Mouse (Mus musculus) spleen, adult 18-20 months (tissue): ENCODE results near the gene H2al1c.
"Not testable (repeated sequence)": the region's sequence is repeated elsewhere in the genome, so short reads cannot be mapped to it uniquely, and the experiment has no call there.

Source experiments
- DNase-seq, 2 experiments: peaks; one replicate each; pipeline ENCODE4 v3.0.0; 2022; ENCODE audit warnings: mixed read lengths in 2 of 2

H2al1c gene

GRCm38 (mm10) chrX:11305355-11305754 lies at the start of gene H2al1c:
H2al1c (plus strand) TSS chrX:11305655.
- not testable (repeated sequence) for DNase-seq

DNA sequence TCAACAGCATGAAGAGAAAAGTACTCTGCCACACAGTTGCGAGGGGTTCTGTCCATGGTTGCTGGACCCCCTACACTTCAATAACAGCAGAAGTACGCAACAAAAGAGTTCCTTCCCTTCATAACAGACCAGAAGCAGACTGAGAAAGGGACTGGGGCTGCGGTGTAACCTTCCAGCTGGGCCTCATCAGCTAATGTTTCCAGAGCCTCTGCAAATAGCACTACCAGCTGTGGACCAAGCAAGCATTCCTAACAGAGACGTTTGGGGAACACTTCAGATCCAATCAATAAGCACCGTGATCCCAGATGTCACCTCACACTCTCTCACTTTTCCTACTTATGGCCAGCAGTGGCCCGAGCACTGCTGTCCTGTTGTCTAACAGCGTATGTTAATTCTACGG lies 40.5 kb upstream of the H2al1c start:
- DNase-seq: no peak

DNA sequence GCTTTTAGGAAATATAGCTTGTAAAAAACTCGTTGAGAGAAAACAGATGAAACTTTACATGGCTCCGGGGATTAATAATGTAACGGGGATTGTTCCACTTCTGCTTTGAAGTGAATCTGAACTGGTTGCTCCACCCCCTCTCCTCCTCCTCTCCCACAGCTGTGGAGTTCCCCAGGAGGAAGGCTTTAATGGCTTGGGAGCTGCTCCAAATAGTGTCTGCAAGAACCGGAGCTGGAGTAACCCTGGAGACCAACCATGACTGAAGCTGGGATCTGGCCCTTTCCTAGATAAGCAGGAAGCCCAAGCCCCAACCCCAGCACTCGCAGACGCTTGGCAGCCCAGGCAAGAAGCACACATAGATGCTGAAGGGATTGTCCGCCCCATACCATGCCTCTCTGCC lies 37.7 kb upstream of the H2al1c start:
- no peak for DNase-seq

DNA sequence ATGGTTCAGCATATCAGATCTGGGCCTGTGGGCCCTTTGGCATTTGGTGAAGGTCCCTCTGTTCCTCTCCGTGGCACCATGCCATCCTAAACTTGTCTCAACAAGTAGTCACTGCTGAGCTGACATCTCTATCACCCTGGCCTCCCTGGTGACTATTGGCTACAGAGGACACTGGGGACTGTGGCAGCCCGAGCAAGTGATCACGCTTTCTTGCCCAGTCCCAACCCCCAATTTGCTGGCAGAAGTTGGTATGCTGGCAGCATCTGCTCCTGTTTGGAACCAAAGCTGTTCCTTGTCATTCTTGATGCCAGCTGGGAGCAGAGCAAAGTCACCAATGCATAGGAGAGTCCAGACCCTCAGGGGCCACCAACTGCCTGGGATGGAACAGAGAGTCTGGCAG lies 36.4 kb upstream of the H2al1c start:
- DNase-seq: no peak

- no peak for DNase-seq
These were observed 32.3 kb upstream of the H2al1c start for GRCm38 (mm10) chrX:11273190-11273589.

GRCm38 (mm10) chrX:11277083-11277482 lies 28.4 kb upstream of the H2al1c start:
- DNase-seq: no peak

DNA sequence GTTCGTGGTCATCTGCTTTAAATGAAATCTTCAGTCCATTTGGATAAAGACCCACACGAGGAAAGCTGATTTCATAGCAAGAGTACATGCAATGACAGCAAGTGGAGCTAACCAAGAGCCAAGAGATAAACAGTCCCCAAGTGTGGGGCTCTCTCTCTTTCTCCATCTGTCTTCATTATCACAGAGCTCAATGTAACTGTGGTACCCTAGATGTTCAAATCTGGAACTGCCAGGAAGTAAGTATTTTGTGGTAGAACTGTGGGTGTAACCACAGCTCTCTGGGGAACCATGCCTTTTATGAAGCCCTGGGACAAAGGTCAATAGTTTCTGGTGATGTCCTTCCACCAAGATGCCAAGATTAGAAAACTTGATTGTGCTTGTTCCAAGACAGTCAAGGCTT lies 24.7 kb upstream of the H2al1c start:
- DNase-seq: no peak

DNA sequence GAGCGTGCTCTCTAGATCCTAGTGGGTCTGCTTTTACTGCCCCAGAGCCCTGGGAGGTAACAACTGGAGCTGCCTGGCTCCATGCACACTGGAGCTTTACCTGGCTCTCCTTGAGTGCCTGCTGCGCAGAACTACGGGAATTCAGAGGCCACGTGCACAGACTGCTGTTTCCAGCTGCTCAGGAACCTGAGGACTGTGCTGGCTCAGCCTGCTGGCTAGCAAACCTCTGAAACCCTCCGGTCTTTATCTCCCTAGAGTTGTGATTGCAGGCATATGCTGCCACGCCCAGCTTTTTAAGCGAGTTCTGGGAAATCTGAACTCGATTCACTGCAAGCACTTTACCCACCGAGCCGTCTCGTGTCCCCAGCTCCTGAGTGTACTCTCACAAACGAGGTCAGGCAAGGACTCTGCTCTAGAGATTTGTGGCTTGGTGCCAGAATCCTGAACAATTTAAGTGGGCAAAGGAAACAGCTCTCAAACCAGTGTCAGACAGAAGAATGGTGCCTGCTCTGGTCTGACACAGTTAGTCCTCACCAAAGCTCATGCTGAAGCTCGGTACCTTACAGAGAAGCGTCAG lies 17.1 kb upstream of the H2al1c start:
- DNase-seq: no peak

DNA sequence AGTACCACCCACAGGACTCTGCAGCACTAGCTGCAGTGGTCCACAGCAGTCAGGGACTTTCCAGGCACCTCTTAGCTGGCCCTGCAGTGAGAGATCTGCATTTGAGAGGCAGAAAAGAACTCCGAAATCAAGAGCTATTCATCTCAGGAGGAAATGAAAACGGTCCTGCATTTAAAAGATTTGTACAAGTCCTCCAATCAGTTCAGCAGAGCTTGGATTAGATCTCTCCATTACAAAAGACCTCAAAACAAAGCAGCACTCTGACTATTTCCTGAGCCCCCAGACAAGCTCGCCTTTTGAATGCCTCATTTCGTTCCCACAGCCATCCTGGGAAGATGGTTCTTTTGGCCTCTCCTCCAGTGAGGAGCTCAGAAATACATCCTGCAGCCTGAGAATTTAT lies 16.2 kb upstream of the H2al1c start:
- DNase-seq: no peak

DNA sequence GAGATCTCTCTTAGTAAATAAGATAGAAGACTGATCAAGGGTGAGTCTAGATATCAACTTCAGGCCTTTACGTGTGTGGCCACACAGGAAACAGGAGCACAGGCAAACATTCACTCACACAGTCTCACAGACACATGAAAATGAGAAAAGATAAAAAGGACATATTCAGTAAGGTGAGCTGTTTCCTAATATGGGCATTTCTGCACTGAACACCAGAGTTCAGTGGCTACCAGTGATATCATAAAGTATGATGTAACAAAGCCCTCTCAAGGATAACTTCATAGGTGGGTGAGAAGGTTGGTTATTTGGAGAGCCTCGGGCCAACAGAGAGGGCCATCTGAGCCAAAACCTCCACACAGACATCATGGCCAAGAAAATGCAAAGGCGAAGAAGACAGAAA lies 6.5 kb upstream of the H2al1c start, which contains the start of gene H2al1a:
TSS of gene H2al1a (plus strand) at position 301 of the 400 bp plus-strand sequence.
- not testable (repeated sequence) for DNase-seq

DNA sequence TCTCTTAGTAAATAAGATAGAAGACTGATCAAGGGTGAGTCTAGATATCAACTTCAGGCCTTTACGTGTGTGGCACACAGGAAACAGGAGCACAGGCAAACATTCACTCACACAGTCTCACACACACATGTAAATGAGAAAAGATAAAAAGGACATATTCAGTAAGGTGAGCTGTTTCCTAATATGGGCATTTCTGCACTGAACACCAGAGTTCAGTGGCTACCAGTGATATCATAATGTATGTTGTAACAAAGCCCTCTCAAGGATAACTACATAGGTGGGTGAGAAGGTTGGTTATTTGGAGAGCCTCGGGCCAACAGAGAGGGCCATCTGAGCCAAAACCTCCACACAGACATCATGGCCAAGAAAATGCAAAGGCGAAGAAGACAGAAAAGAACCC lies 3.3 kb upstream of the H2al1c start, which contains the start of gene H2al1b:
TSS of gene H2al1b (plus strand) at position 301 of the 400 bp plus-strand sequence.
- not testable (repeated sequence) for DNase-seq

DNA sequence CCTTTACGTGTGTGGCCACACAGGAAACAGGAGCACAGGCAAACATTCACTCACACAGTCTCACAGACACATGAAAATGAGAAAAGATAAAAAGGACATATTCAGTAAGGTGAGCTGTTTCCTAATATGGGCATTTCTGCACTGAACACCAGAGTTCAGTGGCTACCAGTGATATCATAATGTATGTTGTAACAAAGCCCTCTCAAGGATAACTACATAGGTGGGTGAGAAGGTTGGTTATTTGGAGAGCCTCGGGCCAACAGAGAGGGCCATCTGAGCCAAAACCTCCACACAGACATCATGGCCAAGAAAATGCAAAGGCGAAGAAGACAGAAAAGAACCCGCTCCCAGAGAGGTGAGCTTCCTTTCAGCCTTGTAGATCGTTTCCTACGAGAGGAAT lies 3.1 kb downstream of the H2al1c start, which contains the start of gene H2al1d:
TSS of gene H2al1d (plus strand) at position 301 of the 400 bp plus-strand sequence.
- DNase-seq: not testable (repeated sequence)

GRCm38 (mm10) chrX:11311634-11312033 lies 6.2 kb downstream of the H2al1c start, which contains the start of gene H2al1e:
H2al1e (plus strand) TSS chrX:11311934.
- not testable (repeated sequence) for DNase-seq

- not testable (repeated sequence) for DNase-seq
These were observed 9.4 kb downstream of the H2al1c start, which contains the start of gene H2al1f for GRCm38 (mm10) chrX:11314858-11315257. H2al1f (plus strand) TSS chrX:11315158.

GRCm38 (mm10) chrX:11317956-11318355 lies 12.5 kb downstream of the H2al1c start, which contains the start of gene H2al1g:
H2al1g (plus strand) TSS chrX:11318256.
- DNase-seq: not testable (repeated sequence)

GRCm38 (mm10) chrX:11321192-11321591 lies 15.7 kb downstream of the H2al1c start, which contains the start of gene H2al1h:
H2al1h (plus strand) TSS chrX:11321492.
- not testable (repeated sequence) for DNase-seq

- DNase-seq: not testable (repeated sequence)
These were observed 18.9 kb downstream of the H2al1c start, which contains the start of gene H2al1i for GRCm38 (mm10) chrX:11324359-11324758. H2al1i (plus strand) TSS chrX:11324659.

GRCm38 (mm10) chrX:11327522-11327921 lies 22.1 kb downstream of the H2al1c start, which contains the start of gene H2al1j:
H2al1j (plus strand) TSS chrX:11327822.
- DNase-seq: not testable (repeated sequence)

- DNase-seq: no peak
These were observed 40.3 kb downstream of the H2al1c start for GRCm38 (mm10) chrX:11345762-11346161.

GRCm38 (mm10) chrX:11346756-11347155 lies 41.3 kb downstream of the H2al1c start:
- DNase-seq: no peak
